Mouse (Mus musculus): ENCODE data around the gene Fap. TPM values are rescaled to one million over a fixed set of nuclear protein-coding genes. Genes with fewer than 3 reads are reported as not detected.

Gene Fap
- polyA plus RNA-seq, 1 experiment from 2014 or later = 3.1 TPM

DNA sequence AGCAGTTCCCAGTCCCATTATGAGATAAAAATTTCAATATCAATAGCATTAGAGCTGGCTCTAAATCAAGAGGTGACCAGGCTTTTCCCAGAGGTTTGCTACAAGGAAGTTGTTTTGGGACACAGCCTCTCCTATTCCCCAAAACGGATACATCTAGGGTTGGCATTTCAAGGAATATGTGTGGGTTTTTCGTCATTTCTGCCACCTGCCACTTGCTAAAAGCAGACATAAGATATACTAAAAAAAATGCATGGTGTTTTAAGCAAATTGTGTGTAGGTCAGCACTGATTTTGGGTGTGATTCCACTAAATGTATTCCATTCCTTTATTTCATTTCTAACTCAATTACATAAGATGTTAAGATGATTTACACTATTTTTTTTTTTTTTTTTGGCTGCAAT is 56.1 kb downstream of the Fap start:
- Histone ChIP-seq H3K4me3 (no peak overlapping the region), H3K27me3 (no peaks in the 10 kb centered on the region), H3K9me3 (replicated peaks) (no peaks in the 10 kb centered on the region), H3K36me3 (no peaks in the 10 kb centered on the region), H3K27ac (no peak overlapping the region), H3K4me1 (no peaks in the 10 kb centered on the region), H3K4me2 (replicated peaks) (no peak overlapping the region), H3K9ac (no peak overlapping the region)
- ATAC-seq (ENCODE audit: low FRiP score) = no peak
- 79% methylated on average over 2 of the region's 2 CpGs for WGBS

DNA sequence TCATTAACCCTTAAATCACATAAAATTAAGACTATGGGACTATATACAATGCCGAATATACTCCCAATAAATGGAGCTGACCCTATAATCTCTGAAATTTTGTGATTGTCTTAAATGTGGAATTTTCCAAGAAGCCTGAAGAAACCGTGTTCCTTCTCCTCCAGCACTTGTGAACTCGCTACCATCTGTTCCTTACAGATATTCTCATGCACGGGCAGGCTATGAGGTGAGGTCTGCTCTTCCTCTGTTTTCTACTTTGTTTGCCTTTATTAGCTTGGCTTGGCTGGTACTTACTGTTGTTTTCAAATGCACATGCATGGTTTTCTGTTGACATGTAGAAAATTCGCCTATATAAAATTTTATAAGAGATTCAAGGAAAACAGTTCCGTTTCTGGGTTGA is 59.4 kb downstream of the Fap start:
- no peaks in the 10 kb centered on the region for H3K27me3 ChIP-seq
- no peak overlapping the region for H3K4me2 ChIP-seq (replicated peaks)
- no peaks in the 10 kb centered on the region for H3K9me3 ChIP-seq (replicated peaks)
- no peak overlapping the region for H3K4me3 ChIP-seq
- H3K36me3 ChIP-seq = no peaks in the 10 kb centered on the region
- no peaks in the 10 kb centered on the region for H3K4me1 ChIP-seq
- no peak for ATAC-seq (ENCODE audit: low FRiP score)
- H3K9ac ChIP-seq = no peak overlapping the region
- WGBS = 88% methylated on average over 6 of the region's 6 CpGs
- no peak overlapping the region for H3K27ac ChIP-seq

DNA sequence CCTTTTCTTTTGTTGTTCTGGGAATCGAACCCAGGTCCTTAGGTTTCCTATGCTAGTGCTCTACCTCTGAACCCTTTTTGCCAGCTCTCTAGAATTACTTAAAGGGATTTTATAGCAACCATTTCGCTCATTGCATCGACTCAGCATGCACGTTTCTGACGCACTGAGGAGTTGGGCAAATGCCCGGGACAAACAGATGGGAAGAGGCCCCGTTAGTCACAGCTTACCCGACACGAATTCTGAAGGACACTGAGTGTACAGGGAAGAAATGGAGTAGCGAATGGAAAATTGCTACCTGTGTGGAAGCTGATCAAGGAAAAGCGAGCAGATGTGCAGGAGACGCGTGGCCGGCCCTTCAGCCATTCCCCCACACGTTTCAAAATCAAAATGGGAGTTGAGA is 60.4 kb downstream of the Fap start:
- no peak overlapping the region for H3K4me3 ChIP-seq
- H3K36me3 ChIP-seq = no peaks in the 10 kb centered on the region
- no peak for ATAC-seq (ENCODE audit: low FRiP score)
- H3K27ac ChIP-seq = no peak overlapping the region
- H3K27me3 ChIP-seq = no peaks in the 10 kb centered on the region
- 94% methylated on average over 15 of the region's 15 CpGs for WGBS
- no peaks in the 10 kb centered on the region for H3K9me3 ChIP-seq (replicated peaks)
- H3K4me1 ChIP-seq = no peaks in the 10 kb centered on the region
- H3K9ac ChIP-seq = no peak overlapping the region
- no peak overlapping the region for H3K4me2 ChIP-seq (replicated peaks)

DNA sequence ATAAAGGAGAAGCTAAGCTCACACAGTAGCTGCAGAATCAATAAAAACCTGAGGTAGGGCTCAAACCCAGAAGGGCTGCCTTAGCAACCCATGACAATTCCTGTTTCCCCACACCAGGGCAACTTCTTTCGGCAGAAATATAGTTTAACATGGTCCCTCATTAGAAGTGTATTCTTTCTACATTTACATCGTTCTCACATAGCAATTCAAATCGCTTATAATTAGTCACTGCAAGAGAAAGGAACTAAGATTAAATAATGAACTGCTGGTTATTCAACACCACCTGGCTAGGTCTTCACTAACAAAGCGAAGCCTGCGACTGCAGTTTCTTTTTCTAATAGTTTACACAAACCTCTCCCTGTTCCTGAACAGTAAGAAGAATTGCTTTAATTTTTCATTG is 66.7 kb downstream of the Fap start:
- H3K4me3 ChIP-seq = no peak overlapping the region
- 82% methylated on average over 5 of the region's 5 CpGs for WGBS
- no peak overlapping the region for H3K9ac ChIP-seq
- H3K27me3 ChIP-seq = no peaks in the 10 kb centered on the region
- H3K4me2 ChIP-seq (replicated peaks) = no peak overlapping the region
- H3K4me1 ChIP-seq = no peaks in the 10 kb centered on the region
- H3K9me3 ChIP-seq (replicated peaks) = no peaks in the 10 kb centered on the region
- no peak overlapping the region for H3K27ac ChIP-seq
- H3K36me3 ChIP-seq = no peaks in the 10 kb centered on the region
- ATAC-seq (ENCODE audit: low FRiP score) = no peak

DNA sequence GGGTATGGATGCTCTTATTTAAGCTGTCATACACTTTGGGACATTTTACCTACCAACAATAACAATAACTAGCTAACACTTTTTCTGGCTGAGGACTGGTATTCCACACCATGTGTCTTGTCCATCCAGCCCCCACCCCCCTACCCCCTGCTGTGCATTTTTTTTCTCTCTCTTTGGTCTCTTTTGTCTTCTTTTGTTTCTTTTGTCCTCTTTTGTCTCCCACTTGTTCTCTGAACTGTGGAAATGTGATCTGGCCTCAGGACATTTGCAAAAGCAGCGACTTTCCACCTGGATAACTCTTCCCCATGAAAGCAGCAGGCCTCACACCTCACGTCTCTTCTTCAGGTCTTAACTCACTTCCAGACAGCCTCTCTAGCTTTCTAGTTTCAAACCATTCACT is 67.4 kb downstream of the Fap start:
- WGBS = 25% methylated on average over 2 of the region's 2 CpGs
- no peak for ATAC-seq (ENCODE audit: low FRiP score)
- no peaks in the 10 kb centered on the region for H3K9me3 ChIP-seq (replicated peaks)

DNA sequence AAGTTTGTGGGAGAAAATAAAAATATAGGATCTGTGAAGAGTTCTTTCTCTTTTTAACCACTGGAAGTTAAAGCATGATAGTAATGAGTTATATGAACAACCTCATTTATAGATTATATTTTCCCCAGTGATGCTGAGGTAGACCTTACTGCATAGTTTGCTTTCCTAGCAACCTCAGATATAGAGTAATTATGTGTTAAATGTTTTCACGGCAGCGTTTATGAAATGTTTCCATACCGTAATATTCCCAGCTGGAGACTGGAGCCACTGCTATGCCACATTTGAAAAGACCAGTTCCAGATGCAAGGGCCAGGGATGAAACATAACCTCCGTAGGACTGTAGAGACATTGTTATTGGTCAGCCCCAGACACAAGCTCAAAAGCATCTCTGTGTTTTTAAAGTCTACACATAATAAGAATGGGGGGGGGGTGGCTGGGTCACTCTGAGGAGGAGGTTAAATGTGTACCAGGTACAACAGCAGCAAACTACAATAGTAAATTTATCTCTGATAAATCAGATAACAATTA is 69.5 kb downstream of the Fap start:
- Histone ChIP-seq H3K4me1 (no peaks in the 10 kb centered on the region), H3K27ac (no peak overlapping the region), H3K4me2 (replicated peaks) (no peak overlapping the region)

More for the DNA sequence above, 67.4 kb downstream of the Fap start:
- Histone ChIP-seq H3K4me2 (replicated peaks) (no peak overlapping the region), H3K36me3 (no peaks in the 10 kb centered on the region), H3K4me1 (no peaks in the 10 kb centered on the region), H3K27ac (no peak overlapping the region), H3K27me3 (no peaks in the 10 kb centered on the region), H3K4me3 (no peak overlapping the region), H3K9ac (no peak overlapping the region)

DNA sequence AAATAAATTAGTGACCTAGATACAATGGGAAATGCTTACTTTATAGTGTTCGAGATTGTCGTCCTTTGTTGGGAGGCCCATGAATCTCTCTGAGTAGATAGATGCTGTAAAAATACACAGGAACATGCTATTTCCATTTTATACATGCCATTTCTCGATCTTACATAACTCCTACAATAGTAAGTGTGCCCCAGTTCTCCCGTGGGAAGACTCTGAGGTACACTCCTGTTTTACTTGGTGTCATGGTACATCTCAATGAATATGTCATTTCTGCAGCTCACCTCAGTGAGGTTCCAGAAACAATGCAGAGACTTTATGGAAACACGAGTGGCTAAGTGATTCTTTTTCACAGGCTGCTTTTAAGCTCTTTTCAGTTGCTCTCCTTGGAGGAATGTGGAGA is 70.5 kb downstream of the Fap start:
- no peak for ATAC-seq (ENCODE audit: low FRiP score)
- H3K4me3 ChIP-seq = no peak overlapping the region
- H3K27ac ChIP-seq = no peak overlapping the region
- WGBS = 86% methylated on average over 5 of the region's 5 CpGs
- no peaks in the 10 kb centered on the region for H3K4me1 ChIP-seq
- no peaks in the 10 kb centered on the region for H3K9me3 ChIP-seq (replicated peaks)
- no peak overlapping the region for H3K4me2 ChIP-seq (replicated peaks)
- no peak overlapping the region for H3K9ac ChIP-seq
- no peaks in the 10 kb centered on the region for H3K36me3 ChIP-seq
- H3K27me3 ChIP-seq = no peaks in the 10 kb centered on the region

More for the DNA sequence above, 69.5 kb downstream of the Fap start:
- Histone ChIP-seq H3K4me3 (no peak overlapping the region), H3K36me3 (no peaks in the 10 kb centered on the region), H3K27me3 (no peaks in the 10 kb centered on the region), H3K9me3 (replicated peaks) (no peaks in the 10 kb centered on the region), H3K9ac (no peak overlapping the region)
- ATAC-seq (ENCODE audit: low FRiP score) = no peak
- 76% methylated on average over 4 of the region's 4 CpGs for WGBS

DNA sequence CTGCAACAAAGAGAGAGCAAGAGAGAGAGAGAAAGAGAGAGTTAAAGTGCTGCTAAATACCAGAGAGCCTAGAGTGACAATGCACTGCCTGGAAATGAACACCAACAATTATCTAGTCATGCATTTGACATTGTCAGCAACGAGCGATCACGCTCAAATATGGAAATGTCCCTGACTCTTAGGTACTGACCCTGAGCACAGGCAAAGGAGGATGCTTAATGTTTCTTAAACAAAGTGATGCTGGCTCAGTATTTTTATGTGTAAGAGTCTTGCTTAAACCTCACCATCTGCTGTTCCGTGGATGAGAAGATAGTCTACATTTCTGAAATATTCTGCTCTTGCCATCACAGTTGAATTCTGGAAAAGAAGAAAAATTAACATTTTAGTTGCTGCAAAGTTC is 71.4 kb downstream of the Fap start:
- ATAC-seq (ENCODE audit: low FRiP score) = no peak
- H3K4me3 ChIP-seq = no peak overlapping the region
- H3K27me3 ChIP-seq = no peaks in the 10 kb centered on the region
- WGBS = 81% methylated on average over 4 of the region's 4 CpGs
- no peaks in the 10 kb centered on the region for H3K9me3 ChIP-seq (replicated peaks)
- H3K27ac ChIP-seq = no peak overlapping the region
- no peaks in the 10 kb centered on the region for H3K36me3 ChIP-seq
- H3K9ac ChIP-seq = no peak overlapping the region
- no peaks in the 10 kb centered on the region for H3K4me1 ChIP-seq
- H3K4me2 ChIP-seq (replicated peaks) = no peak overlapping the region

DNA sequence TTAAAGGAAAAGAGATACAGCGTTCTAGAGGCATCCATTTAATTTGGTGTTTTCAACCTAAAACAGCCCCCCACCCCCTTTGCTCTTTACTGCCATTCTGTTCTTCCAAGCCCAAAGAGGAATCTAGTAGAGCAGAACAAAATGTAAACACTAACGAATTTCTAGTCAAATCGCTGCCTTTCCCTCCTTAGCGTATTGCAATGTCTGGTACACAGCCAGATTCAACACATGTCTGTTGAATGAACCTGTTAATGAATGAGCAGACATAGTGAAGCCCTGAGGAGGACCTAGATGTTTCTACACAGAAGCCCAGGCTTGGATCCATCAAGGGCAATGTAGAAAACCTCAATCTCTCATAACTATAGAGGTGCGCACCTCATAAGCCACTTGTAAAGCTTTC is 75.1 kb downstream of the Fap start:
- ATAC-seq (ENCODE audit: low FRiP score) = no peak
- H3K9ac ChIP-seq = no peak overlapping the region
- H3K27me3 ChIP-seq = no peaks in the 10 kb centered on the region

DNA sequence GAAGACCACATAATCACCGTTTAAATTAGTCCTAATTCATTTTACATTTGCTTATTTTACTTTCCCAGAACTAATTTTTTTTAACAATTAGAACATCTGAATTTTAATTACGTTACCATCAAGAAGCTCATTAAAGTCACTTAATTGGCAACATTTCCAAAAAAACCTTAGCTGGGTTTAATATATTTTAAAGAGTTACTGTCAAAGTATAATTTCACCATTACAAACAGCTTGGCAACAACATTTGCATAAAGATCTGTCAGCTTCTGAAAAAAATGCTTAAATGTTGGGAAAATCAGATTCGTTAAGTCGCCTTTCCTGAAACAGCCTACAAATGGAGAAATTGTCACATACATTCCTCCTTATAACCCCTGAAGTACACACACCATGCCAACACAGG is 75.8 kb downstream of the Fap start:
- H3K9ac ChIP-seq = no peak overlapping the region
- H3K9me3 ChIP-seq (replicated peaks) = no peaks in the 10 kb centered on the region
- 89% methylated on average over 4 of the region's 4 CpGs for WGBS
- H3K27me3 ChIP-seq = no peaks in the 10 kb centered on the region
- no peak overlapping the region for H3K4me2 ChIP-seq (replicated peaks)
- H3K27ac ChIP-seq = no peak overlapping the region
- no peak for ATAC-seq (ENCODE audit: low FRiP score)
- no peaks in the 10 kb centered on the region for H3K4me1 ChIP-seq
- no peak overlapping the region for H3K4me3 ChIP-seq
- H3K36me3 ChIP-seq = no peaks in the 10 kb centered on the region

More for the DNA sequence above, 75.1 kb downstream of the Fap start:
- Histone ChIP-seq H3K36me3 (no peaks in the 10 kb centered on the region), H3K9me3 (replicated peaks) (no peaks in the 10 kb centered on the region), H3K4me1 (no peaks in the 10 kb centered on the region), H3K4me2 (replicated peaks) (no peak overlapping the region), H3K4me3 (no peak overlapping the region), H3K27ac (no peak overlapping the region)
- WGBS = 89% methylated on average over 5 of the region's 5 CpGs

DNA sequence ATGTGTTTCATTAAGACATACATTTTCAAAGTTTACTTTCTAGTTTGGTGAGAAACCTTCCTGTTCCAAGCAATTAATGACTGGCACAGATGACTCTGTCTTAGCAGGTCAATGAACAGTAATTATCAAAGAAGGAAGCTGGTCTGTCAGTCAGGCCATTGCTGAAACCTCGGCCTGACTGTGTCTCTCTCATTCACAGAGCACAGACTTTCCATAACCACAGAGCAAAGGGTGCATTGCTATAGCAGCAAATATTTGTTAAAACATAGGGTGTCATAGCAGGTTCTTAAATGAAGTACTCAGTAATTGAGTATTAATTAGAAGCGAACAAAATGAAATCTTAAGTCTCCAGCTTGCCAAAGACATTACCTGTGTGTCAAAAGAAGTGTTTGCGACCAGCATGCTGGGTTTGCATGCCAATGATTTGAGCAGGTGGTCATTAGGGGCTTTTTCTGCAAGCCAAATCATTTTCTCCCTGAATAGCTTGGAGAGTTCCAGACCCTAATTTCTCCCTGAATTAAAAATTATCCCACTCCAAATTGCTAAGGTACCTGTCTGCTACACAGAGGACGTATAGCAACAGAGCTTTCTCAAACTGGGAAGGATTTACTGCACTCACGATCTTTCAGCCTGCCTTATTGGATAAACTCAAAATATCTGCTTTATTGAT is 76.4 kb downstream of the Fap start:
- no peak overlapping the region for H3K4me3 ChIP-seq
- H3K27ac ChIP-seq = no peak overlapping the region
- no peak overlapping the region for H3K9ac ChIP-seq
- no peaks in the 10 kb centered on the region for H3K9me3 ChIP-seq (replicated peaks)
- no peaks in the 10 kb centered on the region for H3K36me3 ChIP-seq
- ATAC-seq (ENCODE audit: low FRiP score) = no peak
- no peak overlapping the region for H3K4me2 ChIP-seq (replicated peaks)
- H3K27me3 ChIP-seq = no peaks in the 10 kb centered on the region
- H3K4me1 ChIP-seq = no peaks in the 10 kb centered on the region
- WGBS = 77% methylated on average over 5 of the region's 5 CpGs

DNA sequence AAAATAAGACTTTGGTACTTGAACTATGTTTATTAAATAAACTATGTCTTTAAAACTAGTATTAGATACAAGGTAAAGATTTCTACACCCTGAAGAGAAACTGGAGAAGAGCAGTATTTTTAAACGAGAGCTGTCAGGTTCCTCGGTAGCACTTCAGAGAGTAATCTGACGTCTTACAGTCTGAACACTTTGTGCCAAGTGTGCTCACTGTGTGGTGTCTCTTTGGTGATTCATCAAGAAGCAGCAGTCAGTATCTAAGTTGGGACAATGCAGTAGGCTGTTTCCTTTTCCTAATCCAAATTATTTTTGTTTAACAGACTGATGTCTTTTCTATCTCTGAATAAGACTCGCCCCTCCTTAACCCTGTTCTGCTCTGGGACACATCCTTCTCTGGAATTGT is 78.5 kb downstream of the Fap start:
- no peak overlapping the region for H3K27ac ChIP-seq
- no peaks in the 10 kb centered on the region for H3K36me3 ChIP-seq
- no peak for ATAC-seq (ENCODE audit: low FRiP score)
- H3K9me3 ChIP-seq (replicated peaks) = no peaks in the 10 kb centered on the region
- no peak overlapping the region for H3K9ac ChIP-seq
- no peaks in the 10 kb centered on the region for H3K4me1 ChIP-seq
- no peak overlapping the region for H3K4me2 ChIP-seq (replicated peaks)
- no peaks in the 10 kb centered on the region for H3K27me3 ChIP-seq
- no peak overlapping the region for H3K4me3 ChIP-seq
- 85% methylated on average over 4 of the region's 4 CpGs for WGBS

DNA sequence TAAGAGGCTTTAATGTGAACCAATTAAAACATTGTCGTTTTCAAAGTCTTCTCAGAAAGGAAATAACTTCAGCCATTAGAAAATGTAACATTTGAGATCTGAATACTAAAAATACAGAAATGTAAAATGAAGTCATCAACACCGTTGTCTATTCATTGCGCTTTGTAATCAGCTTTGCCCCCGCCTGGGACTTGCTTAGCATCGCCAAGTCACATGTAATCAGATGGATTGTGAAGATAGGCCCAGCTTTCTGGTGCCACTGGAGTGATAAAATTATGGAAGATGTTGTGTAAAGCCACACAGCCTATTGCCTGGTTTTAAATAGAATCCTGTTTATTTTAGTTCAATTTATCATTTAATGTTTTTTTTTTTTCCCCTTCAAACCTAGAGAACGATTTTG is 84.0 kb downstream of the Fap start:
- Histone ChIP-seq H3K4me1 (no peaks in the 10 kb centered on the region), H3K9me3 (replicated peaks) (no peaks in the 10 kb centered on the region), H3K4me3 (no peak overlapping the region), H3K9ac (no peak overlapping the region), H3K4me2 (replicated peaks) (no peak overlapping the region), H3K36me3 (no peaks in the 10 kb centered on the region), H3K27ac (no peak overlapping the region), H3K27me3 (no peaks in the 10 kb centered on the region)
- ATAC-seq (ENCODE audit: low FRiP score) = no peak
- 90% methylated on average over 6 of the region's 6 CpGs for WGBS

Measured in hindbrain, embryonic 12.5 days (tissue).